Mouse (Mus musculus) layer of hippocampus, adult 18-20 months (tissue): Measurements from ENCODE around the gene Pomgnt2. TPM values are rescaled to one million over a fixed set of nuclear protein-coding genes. Genes with fewer than 3 reads are reported as not detected.

Source experiments
- DNase-seq, 2 experiments: peaks; one replicate each; pipeline ENCODE4 v3.0.0; 2022; ENCODE audit warnings: low spot score in 2 of 2
- total RNA-seq, 2 experiments: library from RNA; stranded (reverse); gene quantifications; 2 replicates each; pipeline ENCODE4 v1.2.3; 2021

Pomgnt2 gene
- total RNA-seq, 2 experiments from 2014 or later, result 45.4 to 45.5 TPM

- DNase-seq, result no peak
These were observed 23.7 kb downstream of the Pomgnt2 start for GRCm38 (mm10) chr9:121973207-121973606.

GRCm38 (mm10) chr9:121969841-121970381, 27.0 kb downstream of the Pomgnt2 start:
- DNase-seq, result no peak

GRCm38 (mm10) chr9:121968258-121968657, 28.7 kb downstream of the Pomgnt2 start:
- DNase-seq, result no peak

GRCm38 (mm10) chr9:121964941-121965340, 32.0 kb downstream of the Pomgnt2 start:
- no peak for DNase-seq

- DNase-seq, result no peak
These were observed 36.8 kb downstream of the Pomgnt2 start for GRCm38 (mm10) chr9:121959966-121960635.

GRCm38 (mm10) chr9:121952596-121952995, 44.3 kb downstream of the Pomgnt2 start:
- no peak for DNase-seq

GRCm38 (mm10) chr9:121951114-121951423, 45.8 kb downstream of the Pomgnt2 start:
- no peak for DNase-seq

- DNase-seq, result peak in 1 of 2 experiments; percentile 48
These were observed 46.3 kb downstream of the Pomgnt2 start, which contains the start of gene Fam198a for GRCm38 (mm10) chr9:121950418-121951113. Gene Fam198a, plus strand, starts transcription at chr9:121950988.

GRCm38 (mm10) chr9:121948431-121948830, 48.5 kb downstream of the Pomgnt2 start:
- DNase-seq, result no peak

- DNase-seq, result peak; percentile 50 to 86
These were observed 49.1 kb downstream of the Pomgnt2 start for GRCm38 (mm10) chr9:121947784-121948183.

GRCm38 (mm10) chr9:121943628-121944027, 53.3 kb downstream of the Pomgnt2 start:
- no peak for DNase-seq

GRCm38 (mm10) chr9:121943005-121943404, 53.9 kb downstream of the Pomgnt2 start:
- no peak for DNase-seq

GRCm38 (mm10) chr9:121937944-121938355, 59.0 kb downstream of the Pomgnt2 start:
- DNase-seq, result no peak

- no peak for DNase-seq
These were observed 59.5 kb downstream of the Pomgnt2 start for GRCm38 (mm10) chr9:121937451-121937864.

GRCm38 (mm10) chr9:121936952-121937351, 60.0 kb downstream of the Pomgnt2 start:
- no peak for DNase-seq

- peak in 1 of 2 experiments; percentile 50 for DNase-seq
These were observed 62.1 kb downstream of the Pomgnt2 start for GRCm38 (mm10) chr9:121934856-121935255.

Other genes with a start within 250 kb of the Pomgnt2 start
- gene Zfp651, start 237.8 kb downstream of the Pomgnt2 start, total RNA-seq, result 100 to 1,000 TPM in 1 of 2 experiments, 10 to 100 TPM in 1; 98.6 to 102 TPM
- 1 to 10 TPM; 4.8 to 5.6 TPM for gene Klhl40, start 219.5 kb downstream of the Pomgnt2 start, total RNA-seq
- 10 to 100 TPM; 17.9 to 20.0 TPM for gene Hhatl, start 204.6 kb downstream of the Pomgnt2 start, total RNA-seq
- gene Ccdc13, start 157.6 kb downstream of the Pomgnt2 start, total RNA-seq, result 1 to 10 TPM; 8.1 to 8.4 TPM
- 10 to 100 TPM; 79.1 to 86.6 TPM for gene Higd1a, start 138.7 kb downstream of the Pomgnt2 start, total RNA-seq
- gene Ackr2, start 98.8 kb downstream of the Pomgnt2 start, total RNA-seq, result 1 to 10 TPM; 1.4 to 2.4 TPM
- gene Cyp8b1, start 80.8 kb downstream of the Pomgnt2 start, total RNA-seq, result not detected
- gene Fam198a, start 46.1 kb downstream of the Pomgnt2 start, total RNA-seq, result 1 to 10 TPM; 6.7 to 7.2 TPM
- gene Snrk, start 120.2 kb upstream of the Pomgnt2 start, total RNA-seq, result 100 to 1,000 TPM; 105 to 116 TPM